Mouse (Mus musculus) erythroblast, adult 5-6 weeks (primary cell): ENCODE measurements around the gene Klhdc1. TPM values are rescaled to one million over a fixed set of nuclear protein-coding genes. Genes with fewer than 3 reads are reported as not detected.

Experiments
- total RNA-seq, 2 experiments: library from RNA; stranded (forward) in 1 of 2; stranded (reverse) in 1 of 2; fragments of 150-400 nt in 1 of 2; fragments of 200-764, 138-1000 nt in 1 of 2; gene quantifications; 2 replicates each; pipeline versions ENCODE4 v1.2.3 to v1.2.4; 2015 to 2017; ENCODE audit warnings: low replicate concordance in 2 of 2

Gene Klhdc1
- total RNA-seq, 2 experiments from 2014 or later = 0.60 TPM; not detected in 1

Other genes with a start within 250 kb of the Klhdc1 start
- 531 and 573 TPM in 2 replicates for gene Rps29, start 82.0 kb upstream of the Klhdc1 start, total RNA-seq (2015; ENCODE audit: low replicate concordance)
- gene Rps29, start 82.0 kb upstream of the Klhdc1 start, total RNA-seq (2017; ENCODE audit: low replicate concordance) = 408 and 804 TPM in 2 replicates
- gene Lrr1, start 72.4 kb upstream of the Klhdc1 start, total RNA-seq (2015; ENCODE audit: low replicate concordance) = 14.2 and 16.5 TPM in 2 replicates
- gene Lrr1, start 72.4 kb upstream of the Klhdc1 start, total RNA-seq (2017; ENCODE audit: low replicate concordance) = 6.7 and 8.8 TPM in 2 replicates
- 207 and 213 TPM in 2 replicates for gene Rpl36al, start 57.1 kb upstream of the Klhdc1 start, total RNA-seq (2015; ENCODE audit: low replicate concordance)
- gene Rpl36al, start 57.1 kb upstream of the Klhdc1 start, total RNA-seq (2017; ENCODE audit: low replicate concordance) = 166 and 173 TPM in 2 replicates
- gene Mgat2, start 57.0 kb upstream of the Klhdc1 start, total RNA-seq (2015; ENCODE audit: low replicate concordance) = 30.4 and 34.7 TPM in 2 replicates
- 21.2 and 23.1 TPM in 2 replicates for gene Mgat2, start 57.0 kb upstream of the Klhdc1 start, total RNA-seq (2017; ENCODE audit: low replicate concordance)
- gene Gm49383, start 44.1 kb upstream of the Klhdc1 start, total RNA-seq (2015; ENCODE audit: low replicate concordance) = not detected in 2 replicates
- gene Gm49383, start 44.1 kb upstream of the Klhdc1 start, total RNA-seq (2017; ENCODE audit: low replicate concordance) = 8.1 and 14.4 TPM in 2 replicates
- 0.19 and 1.0 TPM in 2 replicates for gene Dnaaf2, start 42.7 kb upstream of the Klhdc1 start, total RNA-seq (2015; ENCODE audit: low replicate concordance)
- 0.84 and 2.9 TPM in 2 replicates for gene Dnaaf2, start 42.7 kb upstream of the Klhdc1 start, total RNA-seq (2017; ENCODE audit: low replicate concordance)
- gene Gm49384, start 36.9 kb upstream of the Klhdc1 start, total RNA-seq (2015; ENCODE audit: low replicate concordance) = 3.1 and 4.6 TPM in 2 replicates
- 7.0 and 8.5 TPM in 2 replicates for gene Gm49384, start 36.9 kb upstream of the Klhdc1 start, total RNA-seq (2017; ENCODE audit: low replicate concordance)
- 18.3 and 25.3 TPM in 2 replicates for gene Pole2, start 13.0 kb upstream of the Klhdc1 start, total RNA-seq (2015; ENCODE audit: low replicate concordance)
- gene Pole2, start 13.0 kb upstream of the Klhdc1 start, total RNA-seq (2017; ENCODE audit: low replicate concordance) = 13.0 and 21.9 TPM in 2 replicates
- 47.8 and 63.7 TPM in 2 replicates for gene Klhdc2, start 55.5 kb downstream of the Klhdc1 start, total RNA-seq (2015; ENCODE audit: low replicate concordance)
- 61.5 and 62.0 TPM in 2 replicates for gene Klhdc2, start 55.5 kb downstream of the Klhdc1 start, total RNA-seq (2017; ENCODE audit: low replicate concordance)
- gene Nemf, start 116.0 kb downstream of the Klhdc1 start, total RNA-seq (2015; ENCODE audit: low replicate concordance) = 55.8 and 64.0 TPM in 2 replicates
- gene Nemf, start 116.0 kb downstream of the Klhdc1 start, total RNA-seq (2017; ENCODE audit: low replicate concordance) = 73.7 and 120 TPM in 2 replicates
- gene Arf6, start 131.0 kb downstream of the Klhdc1 start, total RNA-seq (2015; ENCODE audit: low replicate concordance) = 21.1 and 28.2 TPM in 2 replicates
- gene Arf6, start 131.0 kb downstream of the Klhdc1 start, total RNA-seq (2017; ENCODE audit: low replicate concordance) = 36.5 and 49.0 TPM in 2 replicates
- gene Gm9887, start 131.3 kb downstream of the Klhdc1 start, total RNA-seq (2015; ENCODE audit: low replicate concordance) = not detected in 2 replicates
- gene Gm9887, start 131.3 kb downstream of the Klhdc1 start, total RNA-seq (2017; ENCODE audit: low replicate concordance) = not detected in 2 replicates